Mouse (Mus musculus) liver, adult 2 months (tissue): ENCODE data around the gene Ino80d. TPM values are rescaled to one million over a fixed set of nuclear protein-coding genes. Genes with fewer than 3 reads are reported as not detected.

Source experiments
- DNase-seq: peaks from one replicate; pipeline ENCODE4 v3.0.0-alpha.2; 2011; ENCODE audit warnings: low read depth, low spot score; ENCODE audit errors: extremely low read depth
- H3K27ac ChIP-seq: fragments of 200-500 bp; replicated peaks from 2 replicates; pipeline ENCODE4 v1.5.1; 2012; ENCODE audit warnings: low read depth, mild to moderate bottlenecking, control low read depth, inconsistent platforms, low read length; ENCODE audit not compliant: insufficient read depth
- H3K27me3 ChIP-seq: fragments of 200-500 bp; 2 replicates; pipeline ENCODE4 v1.6.1; 2012; ENCODE audit warnings: mild to moderate bottlenecking, moderate library complexity, low read length, inconsistent platforms; ENCODE audit not compliant: control insufficient read depth, insufficient read depth
- H3K36me3 ChIP-seq: fragments of 200-500 bp; 2 replicates; pipeline ENCODE4 v1.6.1; 2012; ENCODE audit warnings: low read length, inconsistent platforms; ENCODE audit not compliant: control insufficient read depth, insufficient read depth
- H3K4me1 ChIP-seq: fragments of 200-500 bp; 2 replicates; pipeline ENCODE4 v1.6.1; 2011; ENCODE audit warnings: low read length; ENCODE audit not compliant: control insufficient read depth, insufficient read depth
- H3K4me3 ChIP-seq: fragments of 200-500 bp; 2 replicates; pipeline ENCODE4 v1.5.1; 2011; ENCODE audit warnings: low read depth, mild to moderate bottlenecking, control low read depth, low read length, moderate library complexity; ENCODE audit not compliant: insufficient read depth
- H3K79me2 ChIP-seq: fragments of 200-500 bp; 2 replicates; pipeline ENCODE4 v1.6.1; 2012; ENCODE audit warnings: inconsistent platforms, mild to moderate bottlenecking, low read length, moderate library complexity; ENCODE audit not compliant: control insufficient read depth, insufficient read depth
- H3K9ac ChIP-seq: fragments of 200-500 bp; 2 replicates; pipeline ENCODE4 v1.6.1; 2012; ENCODE audit warnings: low read depth, mild to moderate bottlenecking, control low read depth, inconsistent platforms, low read length
- CTCF ChIP-seq: fragments of 200-500 bp; IDR thresholded peaks from 2 replicates; pipeline ENCODE4 v1.5.1; 2011; ENCODE audit warnings: low read depth, low read length, control low read depth
- POLR2A ChIP-seq: fragments of 200-500 bp; IDR thresholded peaks from 2 replicates; pipeline ENCODE4 v1.6.1; 2011; ENCODE audit warnings: low read length, control low read depth; ENCODE audit not compliant: insufficient read depth; ENCODE audit errors: extremely low read depth
- WGBS: fragments of 180-500 bp; shearing (Covaris S2); methylation state at CpG from one replicate; pipeline ENCODE4 v1.1.7; 2018; 5-methylcytosine and 5-hydroxymethylcytosine counted together
- polyA plus RNA-seq: library from polyadenylated mRNA; depleted of rRNA; stranded (reverse); fragments of >200 nt; gene quantifications from 2 replicates; pipeline ENCODE4 v1.2.3, GENCODE M21; 2012
- total RNA-seq: library from RNA; depleted of rRNA; stranded (reverse); fragments of >200 nt; gene quantifications from 2 replicates; pipeline ENCODE4 v1.2.3, GENCODE M21; 2014

The Ino80d gene
- total and polyA plus RNA-seq, 2 experiments, result 5.2 to 5.3 TPM

DNA sequence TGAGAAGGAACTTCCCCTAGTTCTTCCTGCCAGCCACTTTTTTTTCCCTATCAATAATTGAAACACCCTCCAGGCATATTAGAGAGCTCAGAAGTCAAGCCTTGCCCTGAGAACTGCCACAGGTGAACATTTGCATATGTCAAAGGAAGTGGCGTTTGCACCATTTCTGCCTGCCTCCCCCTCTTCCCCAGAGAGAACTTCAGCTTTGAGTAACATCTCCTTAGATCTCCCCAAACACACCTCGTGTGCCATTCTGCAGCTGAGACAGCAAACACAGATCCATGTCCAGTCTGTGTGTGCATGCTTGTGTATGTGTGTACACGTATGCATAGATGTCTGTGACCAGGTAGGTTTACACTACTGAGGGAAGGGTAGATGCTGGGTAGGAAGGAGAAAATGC is 112.6 kb downstream of the Ino80d start:
- no peak for DNase-seq
- Histone ChIP-seq H3K27ac (no peak overlapping the region), H3K27me3 (no peaks in the 10 kb centered on the region), H3K79me2 (no peaks in the 10 kb centered on the region), H3K9ac (no peak overlapping the region), H3K4me3 (no peak overlapping the region), H3K36me3 (no peaks in the 10 kb centered on the region), H3K4me1 (peaks cover 4% of the 10 kb centered on the region; the same call in 1 of the 2 replicates)
- TF ChIP-seq POLR2A, result no peak
- no peak for TF ChIP-seq CTCF
- 82% methylated on average over 3 of the region's 3 CpGs for WGBS

DNA sequence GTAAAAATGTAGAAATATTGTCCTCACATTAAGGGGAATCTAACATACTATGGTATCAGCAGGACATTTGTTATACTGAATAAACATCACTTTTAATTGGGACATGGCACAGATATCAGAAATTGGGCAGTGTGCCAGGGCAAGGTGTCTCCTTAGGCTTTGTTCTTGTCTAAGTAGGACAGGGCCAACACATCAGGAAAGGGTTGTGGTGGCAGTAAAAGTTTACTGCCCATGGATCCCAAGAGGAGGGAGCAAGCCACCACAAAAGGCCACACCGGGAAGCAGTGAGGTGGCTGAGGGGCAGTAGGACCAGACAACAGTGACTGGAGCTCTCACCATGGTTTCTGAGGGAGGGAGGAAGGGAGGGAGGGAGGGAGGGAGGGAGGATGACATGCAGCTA is 121.1 kb downstream of the Ino80d start:
- no peaks in the 10 kb centered on the region; the same call in 1 of the 2 replicates for H3K27me3 ChIP-seq
- H3K9ac ChIP-seq, result no peak overlapping the region
- no peaks in the 10 kb centered on the region for H3K36me3 ChIP-seq
- H3K4me1 ChIP-seq, result no peaks in the 10 kb centered on the region
- 89% methylated on average over 1 of the region's 1 CpGs for whole genome bisulfite sequencing
- H3K4me3 ChIP-seq, result no peak overlapping the region
- DNase-seq, result no peak
- TF ChIP-seq CTCF (no peak), POLR2A (no peak)
- no peak overlapping the region for H3K27ac ChIP-seq
- no peaks in the 10 kb centered on the region for H3K79me2 ChIP-seq

DNA sequence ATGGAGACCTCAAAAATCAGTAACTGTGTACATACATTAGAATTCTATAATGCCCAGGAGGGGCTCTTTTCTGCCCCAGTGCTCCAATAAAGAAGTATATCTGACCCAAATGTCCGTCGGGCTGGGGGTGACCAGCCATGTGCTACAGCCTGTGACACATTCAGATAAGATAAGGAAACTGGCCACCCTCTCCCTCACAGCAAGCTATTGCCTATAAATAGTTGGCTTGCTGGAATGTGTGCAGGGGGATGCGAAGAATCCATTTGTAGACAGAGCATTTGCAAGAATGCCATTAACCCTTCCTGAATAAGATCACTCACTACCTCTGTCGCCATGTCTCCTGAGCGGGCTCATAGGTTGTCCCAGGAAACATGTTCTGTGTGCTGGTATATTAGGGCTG is 121.8 kb downstream of the Ino80d start:
- WGBS, result 65% methylated on average over 5 of the region's 5 CpGs
- no peak for TF ChIP-seq CTCF
- no peak for TF ChIP-seq POLR2A
- H3K4me1 ChIP-seq, result no peaks in the 10 kb centered on the region

DNA sequence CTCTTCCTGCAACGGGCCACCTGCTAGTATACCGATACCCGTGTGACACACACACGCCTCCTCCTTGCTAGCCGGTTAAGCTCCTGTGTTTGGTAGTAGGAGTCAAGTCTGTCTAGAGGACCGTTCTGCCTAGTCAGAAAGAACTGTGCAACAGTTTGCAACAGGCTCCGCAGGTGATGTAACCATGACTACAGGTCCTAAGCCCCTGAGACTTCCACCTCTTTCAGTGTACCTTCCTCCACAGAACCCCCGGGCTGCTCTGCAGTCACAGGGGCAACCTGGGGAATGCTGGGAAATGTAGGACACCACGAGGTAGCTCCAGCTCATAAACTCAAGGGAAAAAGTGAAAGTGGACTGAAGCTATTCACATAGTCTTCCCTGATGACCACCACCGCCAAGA is 123.4 kb downstream of the Ino80d start:
- H3K36me3 ChIP-seq, result no peaks in the 10 kb centered on the region
- DNase-seq, result no peak
- H3K4me1 ChIP-seq, result 0 out of 2 replicates have a peak, but pooled peaks cover 2% of the 10 kb centered on the region
- H3K27me3 ChIP-seq, result no peaks in the 10 kb centered on the region; the same call in 1 of the 2 replicates
- 79% methylated on average over 10 of the region's 10 CpGs for WGBS
- no peak for TF ChIP-seq POLR2A
- no peak for TF ChIP-seq CTCF
- H3K9ac ChIP-seq, result no peak overlapping the region
- H3K4me3 ChIP-seq, result no peak overlapping the region
- H3K27ac ChIP-seq, result no peak overlapping the region
- no peaks in the 10 kb centered on the region for H3K79me2 ChIP-seq

More for the DNA sequence above, 121.8 kb downstream of the Ino80d start:
- no peak overlapping the region for H3K9ac ChIP-seq
- H3K36me3 ChIP-seq, result no peaks in the 10 kb centered on the region
- no peaks in the 10 kb centered on the region for H3K79me2 ChIP-seq
- H3K27me3 ChIP-seq, result no peaks in the 10 kb centered on the region; the same call in 1 of the 2 replicates
- H3K4me3 ChIP-seq, result no peak overlapping the region
- H3K27ac ChIP-seq, result no peak overlapping the region
- no peak for DNase-seq

DNA sequence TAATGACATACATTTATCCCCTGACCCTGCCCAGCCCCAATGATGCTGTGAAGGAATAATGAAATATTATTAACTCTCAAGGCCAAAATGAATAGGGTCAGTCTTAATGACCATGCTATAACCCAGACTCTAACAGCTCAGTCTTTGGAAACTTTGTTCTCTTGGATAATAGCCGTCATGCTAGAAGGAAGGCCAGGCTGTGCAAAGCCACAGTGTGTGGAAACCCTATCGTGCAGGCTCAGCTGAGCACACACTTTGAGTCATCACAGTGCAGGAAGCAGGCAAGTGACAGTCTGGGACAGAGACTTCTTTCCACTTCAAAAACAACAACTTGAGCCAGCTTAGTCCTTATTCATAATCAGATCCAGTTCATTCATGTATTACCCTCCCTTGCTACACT is 126.9 kb downstream of the Ino80d start:
- Histone ChIP-seq H3K27ac (no peak overlapping the region), H3K9ac (no peak overlapping the region), H3K79me2 (no peaks in the 10 kb centered on the region), H3K27me3 (no peaks in the 10 kb centered on the region), H3K4me3 (no peak overlapping the region), H3K4me1 (0 out of 2 replicates have a peak, but pooled peaks cover 2% of the 10 kb centered on the region), H3K36me3 (no peaks in the 10 kb centered on the region)
- DNase-seq, result no peak
- 61% methylated on average over 2 of the region's 2 CpGs for WGBS
- TF ChIP-seq CTCF (no peak), POLR2A (no peak)

DNA sequence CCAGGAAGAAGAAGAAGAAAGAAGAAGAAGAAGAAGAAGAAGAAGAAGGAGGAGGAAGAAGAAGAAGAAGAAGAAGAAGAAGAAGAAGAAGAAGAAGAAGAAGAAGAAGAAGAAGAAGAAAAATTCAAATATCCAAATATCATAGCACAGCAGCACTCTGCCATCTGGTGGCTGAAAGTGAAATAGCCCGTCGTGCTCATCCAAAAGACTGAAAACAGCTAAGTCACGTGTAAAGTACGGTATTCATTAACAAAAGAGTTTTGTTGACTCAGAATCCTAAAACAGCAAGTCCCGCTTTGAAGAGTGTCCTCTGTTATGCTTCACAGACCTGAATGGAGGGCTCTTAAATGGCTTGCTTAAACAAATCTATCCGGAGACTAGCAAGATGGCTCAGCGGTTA is 128.2 kb downstream of the Ino80d start:
- Histone ChIP-seq H3K36me3 (no peaks in the 10 kb centered on the region), H3K27ac (no peak overlapping the region), H3K4me1 (0 out of 2 replicates have a peak, but pooled peaks cover 2% of the 10 kb centered on the region), H3K27me3 (no peaks in the 10 kb centered on the region), H3K9ac (no peak overlapping the region), H3K4me3 (no peak overlapping the region), H3K79me2 (no peaks in the 10 kb centered on the region)
- peak; percentile 73 for DNase-seq
- peak; percentile 46; the same call in 1 of the 2 replicates for TF ChIP-seq CTCF
- no peak for TF ChIP-seq POLR2A
- 12% methylated on average over 7 of the region's 7 CpGs for WGBS
